Mouse (Mus musculus): ENCODE measurements around the gene Xpnpep3. TPM values are rescaled to one million over a fixed set of nuclear protein-coding genes. Genes with fewer than 3 reads are reported as not detected.

The Xpnpep3 gene
- polyA plus RNA-seq (2015; fragmentation: Nextera tagmentation; extraction: Ambion mirVana), result 12.2 and 12.6 TPM in 2 replicates

GRCm38 (mm10) chr15:81399638-81400315, at the start of gene Xpnpep3, which contains the start of gene St13:
Gene Xpnpep3, plus strand, starts transcription at chr15:81400138.
Gene St13, minus strand, starts transcription at chr15:81400077.
- H3K27me3 ChIP-seq, result no peaks in the 10 kb centered on the region
- ATAC-seq (ENCODE audit: low FRiP score, low read depth), result peak; percentile 100
- peak within 1 kb of the TSS; percentile 82 for H3K4me2 ChIP-seq (replicated peaks)
- H3K27ac ChIP-seq, result peak within 1 kb of the TSS; percentile 91
- under 1% methylated on average over 50 of the region's 50 CpGs for WGBS
- H3K4me1 ChIP-seq, result peaks cover 28% of the 10 kb centered on the region
- H3K36me3 ChIP-seq, result 0 out of 2 replicates have a peak, but pooled peaks cover 4% of the 10 kb centered on the region
- peak within 1 kb of the TSS; percentile 94 for H3K9ac ChIP-seq
- peak within 1 kb of the TSS; percentile 95 for H3K4me3 ChIP-seq
- H3K9me3 ChIP-seq, result no peaks in the 10 kb centered on the region

- H3K27ac ChIP-seq, result 0 out of 2 replicates have a peak overlapping the region, but pooled peaks have one; percentile 15
These were observed 49.5 kb upstream of the Xpnpep3 start for GRCm38 (mm10) chr15:81350401-81350800.

DNA sequence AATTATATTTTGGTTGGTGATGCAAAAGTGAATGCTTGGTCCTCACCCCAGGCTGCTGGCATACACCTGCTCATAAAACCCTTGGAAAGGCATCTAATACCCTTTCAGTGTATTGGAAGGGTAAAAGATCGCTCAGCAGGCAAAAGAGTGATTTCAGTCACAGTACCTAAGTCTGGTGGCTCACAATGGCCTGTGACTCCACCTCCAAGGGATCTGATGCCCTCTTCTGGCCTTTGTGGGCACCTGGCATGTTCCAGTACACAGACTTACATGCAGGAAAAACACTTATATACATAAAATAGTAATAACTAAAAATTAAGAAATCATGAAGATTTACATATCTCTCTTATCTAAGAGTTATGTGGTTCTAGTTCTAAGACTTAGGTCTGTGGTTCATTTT, 47.3 kb upstream of the Xpnpep3 start:
- H3K36me3 ChIP-seq, result peaks cover 3% of the 10 kb centered on the region; the same call in 1 of the 2 replicates
- H3K4me1 ChIP-seq, result peaks cover 13% of the 10 kb centered on the region
- ATAC-seq (ENCODE audit: low FRiP score, low read depth), result no peak
- H3K27me3 ChIP-seq, result no peaks in the 10 kb centered on the region
- WGBS, result 66% methylated on average over 1 of the region's 1 CpGs
- H3K4me2 ChIP-seq (replicated peaks), result no peak overlapping the region
- H3K9me3 ChIP-seq, result no peaks in the 10 kb centered on the region
- no peak overlapping the region for H3K4me3 ChIP-seq
- no peak overlapping the region for H3K27ac ChIP-seq
- H3K9ac ChIP-seq, result no peak overlapping the region

More at GRCm38 (mm10) chr15:81350401-81350800, 49.5 kb upstream of the Xpnpep3 start:
- Histone ChIP-seq H3K4me1 (peaks cover 6% of the 10 kb centered on the region; the same call in 1 of the 2 replicates), H3K4me2 (replicated peaks) (no peak overlapping the region), H3K9ac (0 out of 2 replicates have a peak overlapping the region, but pooled peaks have one; percentile 31), H3K36me3 (peaks cover 8% of the 10 kb centered on the region), H3K4me3 (no peak overlapping the region), H3K9me3 (no peaks in the 10 kb centered on the region), H3K27me3 (no peaks in the 10 kb centered on the region)
- 59% methylated on average over 1 of the region's 1 CpGs for WGBS
- no peak for ATAC-seq (ENCODE audit: low FRiP score, low read depth)

DNA sequence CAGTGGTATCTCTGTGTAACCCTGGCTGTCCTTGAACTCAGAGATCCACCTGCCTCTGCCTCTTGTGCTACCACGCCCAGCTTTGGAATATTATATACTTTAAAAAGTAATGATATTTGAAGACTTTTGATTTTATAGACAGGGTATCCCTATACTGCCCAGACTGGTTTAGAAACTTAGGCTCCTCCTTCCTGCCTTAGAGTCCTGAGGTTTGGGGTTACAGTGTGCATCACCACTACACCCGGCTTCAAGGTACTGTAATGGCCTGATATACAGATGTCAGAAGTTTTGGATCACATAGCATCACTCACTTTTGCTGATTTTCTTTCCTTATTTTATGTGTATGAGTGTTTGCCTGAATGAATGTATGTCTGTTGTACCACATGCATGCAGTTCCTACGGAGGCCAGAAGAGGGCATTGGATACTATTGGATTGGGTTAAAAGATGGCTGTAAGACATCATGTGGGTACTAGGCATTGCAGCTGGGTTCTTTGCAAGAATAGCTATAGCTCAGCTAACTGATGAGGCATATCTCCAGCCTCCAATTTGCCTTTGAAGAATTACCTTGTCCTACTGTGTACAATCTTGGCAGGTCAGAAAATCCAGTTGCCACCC, 44.7 kb upstream of the Xpnpep3 start:
- no peaks in the 10 kb centered on the region for H3K9me3 ChIP-seq
- H3K9ac ChIP-seq, result no peak overlapping the region
- no peak overlapping the region for H3K4me2 ChIP-seq (replicated peaks)
- no peaks in the 10 kb centered on the region for H3K27me3 ChIP-seq
- peaks cover 3% of the 10 kb centered on the region; the same call in 1 of the 2 replicates for H3K36me3 ChIP-seq
- 62% methylated on average over 3 of the region's 3 CpGs for WGBS
- H3K27ac ChIP-seq, result no peak overlapping the region
- no peak for ATAC-seq (ENCODE audit: low FRiP score, low read depth)
- H3K4me1 ChIP-seq, result peaks cover 26% of the 10 kb centered on the region
- no peak overlapping the region for H3K4me3 ChIP-seq

- Histone ChIP-seq H3K4me3 (no peak overlapping the region), H3K27ac (no peak overlapping the region), H3K9me3 (no peaks in the 10 kb centered on the region), H3K4me1 (peaks cover 32% of the 10 kb centered on the region), H3K27me3 (no peaks in the 10 kb centered on the region), H3K9ac (peak overlapping the region; percentile 31; the same call in 1 of the 2 replicates), H3K36me3 (peaks cover 3% of the 10 kb centered on the region; the same call in 1 of the 2 replicates), H3K4me2 (replicated peaks) (0 out of 2 replicates have a peak overlapping the region, but pooled peaks have one; percentile 4)
- WGBS, result 23% methylated on average over 5 of the region's 5 CpGs
- no peak for ATAC-seq (ENCODE audit: low FRiP score, low read depth)
These were observed 43.0 kb upstream of the Xpnpep3 start for GRCm38 (mm10) chr15:81356946-81357345.

GRCm38 (mm10) chr15:81358943-81359342, 41.0 kb upstream of the Xpnpep3 start:
- 0 out of 2 replicates have a peak overlapping the region, but pooled peaks have one; percentile 79 for H3K4me2 ChIP-seq (replicated peaks)
- H3K27ac ChIP-seq, result no peak overlapping the region
- H3K27me3 ChIP-seq, result no peaks in the 10 kb centered on the region
- H3K4me3 ChIP-seq, result no peak overlapping the region
- 84% methylated on average over 3 of the region's 3 CpGs for WGBS
- H3K36me3 ChIP-seq, result peaks cover 14% of the 10 kb centered on the region
- ATAC-seq (ENCODE audit: low FRiP score, low read depth), result no peak
- no peaks in the 10 kb centered on the region for H3K9me3 ChIP-seq
- H3K9ac ChIP-seq, result no peak overlapping the region
- peaks cover 32% of the 10 kb centered on the region for H3K4me1 ChIP-seq

GRCm38 (mm10) chr15:81359421-81359820, 40.5 kb upstream of the Xpnpep3 start:
- H3K9ac ChIP-seq, result no peak overlapping the region
- no peak for ATAC-seq (ENCODE audit: low FRiP score, low read depth)
- 89% methylated on average over 5 of the region's 5 CpGs for WGBS
- peak overlapping the region; percentile 2 for H3K4me3 ChIP-seq
- peaks cover 32% of the 10 kb centered on the region for H3K4me1 ChIP-seq
- no peaks in the 10 kb centered on the region for H3K27me3 ChIP-seq
- no peak overlapping the region for H3K27ac ChIP-seq
- peaks cover 15% of the 10 kb centered on the region for H3K36me3 ChIP-seq
- H3K4me2 ChIP-seq (replicated peaks), result peak overlapping the region; percentile 79
- H3K9me3 ChIP-seq, result no peaks in the 10 kb centered on the region

GRCm38 (mm10) chr15:81360345-81361021, 39.5 kb upstream of the Xpnpep3 start, which contains the start of gene Slc25a17:
Gene Slc25a17, minus strand, starts transcription at chr15:81360812.
- Histone ChIP-seq H3K9ac (peak within 1 kb of the TSS; percentile 82), H3K27ac (peak within 1 kb of the TSS; percentile 77), H3K4me3 (peak within 1 kb of the TSS; percentile 78), H3K27me3 (no peaks in the 10 kb centered on the region), H3K4me1 (peaks cover 32% of the 10 kb centered on the region), H3K4me2 (replicated peaks) (peak within 1 kb of the TSS; percentile 79), H3K36me3 (peaks cover 25% of the 10 kb centered on the region), H3K9me3 (no peaks in the 10 kb centered on the region)
- peak; percentile 99 for ATAC-seq (ENCODE audit: low FRiP score, low read depth)
- WGBS, result under 1% methylated on average over 30 of the region's 30 CpGs

- H3K4me2 ChIP-seq (replicated peaks), result peak overlapping the region; percentile 79
- WGBS, result 31% methylated on average over 6 of the region's 6 CpGs
- no peaks in the 10 kb centered on the region for H3K27me3 ChIP-seq
- peaks cover 30% of the 10 kb centered on the region for H3K36me3 ChIP-seq
- H3K4me3 ChIP-seq, result peak overlapping the region; percentile 78
- peaks cover 32% of the 10 kb centered on the region for H3K4me1 ChIP-seq
- ATAC-seq (ENCODE audit: low FRiP score, low read depth), result peak; percentile 74
- peak overlapping the region; percentile 77; the same call in 1 of the 2 replicates for H3K27ac ChIP-seq
- no peaks in the 10 kb centered on the region for H3K9me3 ChIP-seq
- H3K9ac ChIP-seq, result peak overlapping the region; percentile 40; the same call in 1 of the 2 replicates
These were observed 38.9 kb upstream of the Xpnpep3 start for GRCm38 (mm10) chr15:81361022-81361404.

DNA sequence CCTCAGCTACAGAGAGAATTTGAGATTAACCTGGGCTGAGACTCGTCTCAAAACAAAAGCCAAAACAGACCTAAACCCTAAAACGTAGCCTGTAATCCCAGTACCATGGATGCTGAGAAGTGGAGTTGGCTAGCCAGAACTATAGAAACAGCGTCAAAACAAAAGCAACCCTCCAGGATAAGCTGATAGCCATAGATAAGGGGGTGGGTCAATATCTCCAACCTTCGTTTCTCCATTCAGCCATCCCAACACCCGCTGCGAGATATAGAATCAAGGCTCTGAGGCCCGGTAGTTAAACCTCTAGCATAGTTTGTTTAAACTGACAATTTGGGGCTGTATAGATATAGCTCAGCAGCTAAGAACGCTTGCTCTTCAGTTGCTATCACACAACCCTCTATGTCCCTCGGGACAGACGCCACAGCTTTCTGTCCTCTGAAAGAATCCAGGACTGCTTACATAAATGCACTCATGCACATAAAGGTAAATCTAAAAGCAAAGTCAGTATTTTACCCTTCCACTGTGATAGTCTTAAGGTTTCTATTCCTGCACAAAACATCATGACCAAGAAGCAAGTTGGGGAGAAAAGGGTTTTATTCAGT, 38.4 kb upstream of the Xpnpep3 start:
- Histone ChIP-seq H3K4me2 (replicated peaks) (peak overlapping the region; percentile 79), H3K9ac (peak overlapping the region; percentile 40; the same call in 1 of the 2 replicates), H3K27me3 (no peaks in the 10 kb centered on the region), H3K4me1 (peaks cover 32% of the 10 kb centered on the region), H3K9me3 (no peaks in the 10 kb centered on the region), H3K4me3 (peak overlapping the region; percentile 78; the same call in 1 of the 2 replicates), H3K36me3 (peaks cover 35% of the 10 kb centered on the region), H3K27ac (peak overlapping the region; percentile 77)
- no peak for ATAC-seq (ENCODE audit: low FRiP score, low read depth)
- WGBS, result 29% methylated on average over 10 of the region's 10 CpGs

- Histone ChIP-seq H3K27ac (no peak overlapping the region), H3K27me3 (no peaks in the 10 kb centered on the region), H3K4me3 (no peak overlapping the region), H3K9ac (no peak overlapping the region), H3K9me3 (no peaks in the 10 kb centered on the region), H3K4me1 (peaks cover 26% of the 10 kb centered on the region), H3K36me3 (peaks cover 45% of the 10 kb centered on the region), H3K4me2 (replicated peaks) (no peak overlapping the region)
- ATAC-seq (ENCODE audit: low FRiP score, low read depth), result no peak
- 61% methylated on average over 1 of the region's 1 CpGs for WGBS
These were observed 37.4 kb upstream of the Xpnpep3 start for GRCm38 (mm10) chr15:81362501-81362900.
